Mouse (Mus musculus) lung, postnatal 0 days (tissue): ENCODE measurements at regions not wholly inside any gene's neighbourhood (a gene's known extent, or its start where the extent isn't known, plus 50 kb on each side); places are given as distances from the start of the nearest gene placed in this dataset.
A peak's percentile ranks its signal among the peaks of the same experiment; 100 is the strongest.

ENCODE experiments used
- ATAC-seq: fragments of 200-750 bp; cut with Nextera tagmentation; 2 replicates; pipeline ENCODE4 v1.8.0; 2017; ENCODE audit warnings: moderate library complexity
- DNase-seq: peaks from one replicate; pipeline ENCODE4 v3.0.0-alpha.2; 2016; ENCODE audit warnings: low spot score
- H3K27ac ChIP-seq: fragments of 300-500 bp; sonication (generic); 2 replicates; pipeline ENCODE4 v1.5.1; 2014; ENCODE audit warnings: antibody characterized with exemption, mild to moderate bottlenecking, low read length, mixed read lengths
- H3K27me3 ChIP-seq: fragments of 300-500 bp; sonication (generic); replicated peaks from 2 replicates; pipeline ENCODE4 v1.6.1; 2014; ENCODE audit warnings: low read length, mixed read lengths; ENCODE audit not compliant: insufficient read depth
- H3K36me3 ChIP-seq: fragments of 300-500 bp; sonication (generic); 2 replicates; pipeline ENCODE4 v1.6.1; 2014; ENCODE audit warnings: low read length, mixed read lengths; ENCODE audit not compliant: insufficient read depth
- H3K4me1 ChIP-seq: fragments of 300-500 bp; sonication (generic); 2 replicates; pipeline ENCODE4 v1.6.1; 2014; ENCODE audit warnings: antibody characterized with exemption, low read depth, low read length, mixed read lengths; ENCODE audit not compliant: insufficient read depth
- H3K4me2 ChIP-seq: fragments of 300-500 bp; sonication (generic); replicated peaks from 2 replicates; pipeline ENCODE4 v1.6.1; 2014; ENCODE audit warnings: low read depth, mild to moderate bottlenecking, low read length, moderate library complexity, mixed read lengths
- H3K4me3 ChIP-seq: fragments of 300-500 bp; sonication (generic); 2 replicates; pipeline ENCODE4 v1.5.1; 2014; ENCODE audit warnings: low read depth, low read length
- H3K9ac ChIP-seq: fragments of 300-500 bp; sonication (generic); replicated peaks from 2 replicates; pipeline ENCODE4 v1.6.1; 2014; ENCODE audit warnings: low read depth, mild to moderate bottlenecking
- H3K9me3 ChIP-seq: fragments of 300-500 bp; sonication (generic); 2 replicates; pipeline ENCODE4 v1.6.1; 2016; ENCODE audit warnings: low read length, mixed read lengths
- CTCF ChIP-seq: IDR thresholded peaks from 2 replicates; pipeline ENCODE4 v1.5.1; 2016; ENCODE audit warnings: antibody characterized with exemption, mild to moderate bottlenecking
- EP300 ChIP-seq: IDR thresholded peaks from 2 replicates; pipeline ENCODE4 v1.6.1; 2016; ENCODE audit warnings: antibody characterized with exemption, mild to moderate bottlenecking, control low read depth
- WGBS: fragments of 180-500 bp; shearing (Covaris S2); extraction: QIAGEN DNeasy Blood & Tissue Kit; methylation state at CpG from one replicate; pipeline ENCODE4 v1.1.7; 2014; 5-methylcytosine and 5-hydroxymethylcytosine counted together

GRCm38 (mm10) chr13:35512029-35512507 lies 147.6 kb upstream of the Cdyl start:
- Histone ChIP-seq H3K36me3 (no peaks in the 10 kb centered on the region), H3K9me3 (no peaks in the 10 kb centered on the region), H3K4me3 (no peak overlapping the region), H3K4me1 (no peaks in the 10 kb centered on the region), H3K9ac (no peak overlapping the region), H3K4me2 (no peak overlapping the region), H3K27ac (no peak overlapping the region), H3K27me3 (no peaks in the 10 kb centered on the region)
- DNase-seq (no peak), ATAC-seq (no peak)
- TF ChIP-seq EP300 (no peak), CTCF (no peak)
- 83% methylated on average over 8 of the region's 8 CpGs for WGBS

DNA sequence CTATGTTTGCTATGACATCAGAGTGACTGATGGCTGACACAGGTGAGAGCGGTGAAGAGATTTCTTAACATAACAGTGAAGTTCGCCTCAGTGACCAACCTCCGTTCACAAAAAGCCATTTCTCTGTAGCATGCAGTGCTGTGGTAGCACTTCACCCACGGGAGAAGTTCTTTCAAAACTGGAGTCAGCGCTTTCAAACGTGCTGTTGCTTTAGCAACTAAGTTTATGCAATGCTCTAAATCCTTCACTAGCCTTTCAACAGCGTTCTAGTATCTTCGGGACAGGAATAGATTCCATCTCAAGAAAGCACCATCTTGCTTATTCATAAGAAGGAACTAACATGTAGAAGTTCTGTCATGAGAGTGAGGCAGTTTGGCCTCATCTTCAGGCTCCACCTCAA lies 146.5 kb upstream of the Cdyl start:
- Histone ChIP-seq H3K4me1 (no peaks in the 10 kb centered on the region), H3K27me3 (no peaks in the 10 kb centered on the region), H3K4me3 (no peak overlapping the region), H3K36me3 (no peaks in the 10 kb centered on the region), H3K9me3 (no peaks in the 10 kb centered on the region), H3K4me2 (no peak overlapping the region), H3K9ac (no peak overlapping the region), H3K27ac (no peak overlapping the region)
- no peak for DNase-seq
- no peak for ATAC-seq
- WGBS = 76% methylated on average over 8 of the region's 8 CpGs
- no peak for TF ChIP-seq CTCF
- no peak for TF ChIP-seq EP300

DNA sequence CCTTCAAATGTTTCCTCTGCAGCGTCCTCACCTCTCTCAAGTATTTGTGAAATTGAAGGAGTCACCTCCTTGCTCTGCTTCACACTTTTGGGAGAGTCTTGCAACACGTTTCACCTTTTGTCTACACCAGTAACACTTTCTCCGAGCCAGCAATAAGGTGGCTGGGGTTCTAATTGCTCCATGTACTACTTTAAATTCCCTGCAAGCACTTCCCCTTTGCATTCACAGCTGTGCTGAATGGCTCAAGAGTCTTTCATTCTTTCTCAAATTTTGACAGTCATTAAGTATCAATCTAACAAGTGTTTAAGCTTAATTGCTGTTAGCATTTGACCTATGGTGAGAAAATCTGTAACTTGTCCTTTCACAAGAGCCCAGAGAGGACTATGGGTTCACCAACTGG lies 144.3 kb upstream of the Cdyl start:
- ATAC-seq (no peak), DNase-seq (peak; percentile 41)
- Histone ChIP-seq H3K4me2 (no peak overlapping the region), H3K4me3 (no peak overlapping the region), H3K4me1 (no peaks in the 10 kb centered on the region), H3K27me3 (no peaks in the 10 kb centered on the region), H3K27ac (no peak overlapping the region), H3K36me3 (no peaks in the 10 kb centered on the region), H3K9me3 (no peaks in the 10 kb centered on the region), H3K9ac (no peak overlapping the region)
- no peak for TF ChIP-seq CTCF
- TF ChIP-seq EP300 = no peak
- WGBS = 49% methylated on average over 3 of the region's 3 CpGs

- Histone ChIP-seq H3K9ac (no peak overlapping the region), H3K4me2 (no peak overlapping the region), H3K27ac (no peak overlapping the region), H3K9me3 (no peaks in the 10 kb centered on the region), H3K4me3 (no peak overlapping the region), H3K27me3 (no peaks in the 10 kb centered on the region), H3K4me1 (no peaks in the 10 kb centered on the region), H3K36me3 (no peaks in the 10 kb centered on the region)
- 72% methylated on average over 3 of the region's 3 CpGs for WGBS
- ATAC-seq (peak; percentile 54), DNase-seq (peak; percentile 11)
- no peak for TF ChIP-seq EP300
Observed at GRCm38 (mm10) chr13:35517692-35518091, 141.9 kb upstream of the Cdyl start.

DNA sequence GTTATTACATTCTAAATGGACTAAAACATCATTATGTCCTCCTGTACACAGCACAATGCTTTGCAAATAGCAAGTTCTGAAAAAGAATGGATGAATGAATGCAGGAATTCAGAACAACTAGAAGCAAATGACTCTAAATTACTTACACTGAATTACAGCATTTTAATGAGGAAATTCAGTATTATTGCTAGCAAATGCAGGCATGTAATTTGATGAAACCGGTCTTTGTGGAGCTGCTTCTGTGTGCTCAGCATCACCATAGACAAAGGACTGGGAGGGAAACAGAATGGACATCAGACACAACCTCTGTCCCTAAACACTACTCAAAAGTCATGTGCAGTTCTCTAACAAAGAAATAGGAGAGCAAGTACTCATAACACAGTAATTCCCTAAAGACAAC lies 137.4 kb upstream of the Cdyl start:
- Histone ChIP-seq H3K27ac (no peak overlapping the region), H3K9me3 (no peaks in the 10 kb centered on the region), H3K4me2 (no peak overlapping the region), H3K4me1 (no peaks in the 10 kb centered on the region), H3K27me3 (no peaks in the 10 kb centered on the region), H3K9ac (no peak overlapping the region), H3K4me3 (no peak overlapping the region), H3K36me3 (no peaks in the 10 kb centered on the region)
- ATAC-seq (no peak), DNase-seq (no peak)
- TF ChIP-seq CTCF = no peak
- no peak for TF ChIP-seq EP300
- 92% methylated on average over 1 of the region's 1 CpGs for WGBS

- 74% methylated on average over 3 of the region's 3 CpGs for WGBS
- H3K36me3 ChIP-seq = no peaks in the 10 kb centered on the region
- TF ChIP-seq CTCF = no peak
- TF ChIP-seq EP300 = no peak
Observed at GRCm38 (mm10) chr13:35529577-35529976, 130.1 kb upstream of the Cdyl start.

GRCm38 (mm10) chr13:35537106-35537505 lies 122.5 kb upstream of the Cdyl start:
- no peak for ATAC-seq
- Histone ChIP-seq H3K4me2 (no peak overlapping the region), H3K9me3 (no peaks in the 10 kb centered on the region), H3K36me3 (no peaks in the 10 kb centered on the region), H3K9ac (no peak overlapping the region), H3K4me3 (no peak overlapping the region), H3K4me1 (no peaks in the 10 kb centered on the region), H3K27ac (no peak overlapping the region), H3K27me3 (no peaks in the 10 kb centered on the region)
- no peak for TF ChIP-seq CTCF
- TF ChIP-seq EP300 = no peak
- DNase-seq = no peak
- 79% methylated on average over 7 of the region's 7 CpGs for WGBS

More at GRCm38 (mm10) chr13:35529577-35529976, 130.1 kb upstream of the Cdyl start:
- Histone ChIP-seq H3K9me3 (no peaks in the 10 kb centered on the region), H3K27ac (no peak overlapping the region), H3K4me1 (no peaks in the 10 kb centered on the region), H3K4me3 (no peak overlapping the region), H3K4me2 (no peak overlapping the region), H3K27me3 (no peaks in the 10 kb centered on the region), H3K9ac (no peak overlapping the region)
- no peak for ATAC-seq
- DNase-seq = no peak
